Mouse (Mus musculus): ENCODE results near the gene BC025446. TPM values are rescaled to one million over a fixed set of nuclear protein-coding genes. Genes with fewer than 3 reads are reported as not detected.
"Not testable (repeated sequence)": the region's sequence is repeated elsewhere in the genome, so short reads cannot be mapped to it uniquely, and the experiment has no call there.

Gene BC025446
- polyA plus RNA-seq (2016; fragmentation: Nextera tagmentation; extraction: Ambion mirVana), result not detected in 2 replicates

DNA sequence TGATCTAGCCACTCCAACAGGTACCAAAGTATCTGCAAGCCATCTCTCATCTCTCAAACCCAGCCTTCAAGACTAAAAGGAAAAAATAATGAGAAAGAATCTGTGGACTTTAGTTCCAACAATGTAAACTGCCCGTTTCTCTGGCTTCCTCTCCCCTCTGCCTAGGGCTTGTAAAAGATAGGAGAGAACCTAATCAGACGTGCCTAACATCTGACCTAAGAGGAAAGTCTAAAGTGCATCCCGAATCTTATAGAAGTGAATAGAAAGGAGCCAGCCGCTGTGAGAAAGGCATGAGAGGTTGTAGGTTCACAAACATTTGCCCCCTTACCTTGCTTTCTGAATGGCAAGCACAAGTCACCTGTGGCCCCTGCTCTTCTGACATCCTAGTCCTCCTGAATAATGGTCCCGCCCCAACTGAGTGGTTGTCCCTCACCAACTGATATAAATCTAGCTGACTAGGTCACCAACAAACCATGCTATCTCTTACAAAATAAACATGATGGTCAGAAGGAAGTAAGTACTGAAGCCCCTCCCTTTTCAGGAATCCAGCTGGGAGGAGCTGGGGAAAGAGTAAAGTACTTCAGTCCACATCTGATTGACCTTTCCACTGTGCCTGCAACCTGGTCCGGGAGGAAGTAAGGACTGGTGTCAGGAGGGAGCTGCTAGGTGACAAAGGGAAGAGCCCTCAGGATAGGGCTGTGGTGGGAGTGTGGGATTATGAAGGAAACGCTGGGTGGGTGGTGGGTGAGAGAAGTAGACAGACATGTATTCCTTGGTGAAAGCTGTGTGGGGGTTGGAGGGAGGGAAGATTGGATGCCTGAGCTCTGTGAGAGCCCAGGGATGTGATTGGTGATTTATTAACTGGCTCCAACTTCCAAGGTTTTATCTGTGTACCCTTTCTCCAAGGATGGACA lies at the start of gene BC025446:
BC025446 (plus strand) TSS at position 599 of the 914 bp plus-strand sequence.
- WGBS, result 86% methylated on average over 7 of the region's 7 CpGs
- Histone ChIP-seq H3K4me3 (no peak within 1 kb of the TSS), H3K27me3 (ENCODE audit: poor library complexity, severe bottlenecking) (no peaks in the 10 kb centered on the region), H3K9me3 (peaks cover 46% of the 10 kb centered on the region), H3K4me1 (no peaks in the 10 kb centered on the region), H3K36me3 (replicated peaks) (no peaks in the 10 kb centered on the region), H3K27ac (no peak within 1 kb of the TSS)
- DNase-seq (ENCODE audit: extremely low spot score, low spot score), result no peak

DNA sequence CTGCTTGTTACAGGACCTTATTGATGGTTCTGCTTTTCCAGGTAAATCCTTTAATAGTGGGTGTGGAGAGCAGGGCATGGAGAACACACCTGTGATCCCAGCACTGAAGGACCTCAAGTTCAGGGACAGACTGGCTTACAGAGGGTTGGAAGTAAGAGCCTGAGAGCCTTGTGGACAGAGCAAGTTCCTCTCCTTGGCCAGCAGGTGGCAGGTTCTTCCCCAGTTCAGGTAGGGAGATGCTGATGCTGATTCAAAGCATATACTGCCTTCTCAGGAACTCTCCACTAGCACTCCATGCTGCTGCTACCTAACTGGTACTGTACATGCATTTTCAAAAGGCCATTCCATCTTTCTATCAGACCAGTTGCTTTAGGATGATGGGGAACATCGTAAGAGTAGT lies 40.7 kb upstream of the BC025446 start:
- Histone ChIP-seq H3K4me1 (no peaks in the 10 kb centered on the region), H3K9me3 (no peaks in the 10 kb centered on the region), H3K27me3 (ENCODE audit: poor library complexity, severe bottlenecking) (no peaks in the 10 kb centered on the region), H3K4me3 (no peak overlapping the region), H3K36me3 (replicated peaks) (no peaks in the 10 kb centered on the region), H3K27ac (no peak overlapping the region)
- WGBS, result 68% methylated on average over 1 of the region's 1 CpGs
- DNase-seq (ENCODE audit: extremely low spot score, low spot score), result no peak

DNA sequence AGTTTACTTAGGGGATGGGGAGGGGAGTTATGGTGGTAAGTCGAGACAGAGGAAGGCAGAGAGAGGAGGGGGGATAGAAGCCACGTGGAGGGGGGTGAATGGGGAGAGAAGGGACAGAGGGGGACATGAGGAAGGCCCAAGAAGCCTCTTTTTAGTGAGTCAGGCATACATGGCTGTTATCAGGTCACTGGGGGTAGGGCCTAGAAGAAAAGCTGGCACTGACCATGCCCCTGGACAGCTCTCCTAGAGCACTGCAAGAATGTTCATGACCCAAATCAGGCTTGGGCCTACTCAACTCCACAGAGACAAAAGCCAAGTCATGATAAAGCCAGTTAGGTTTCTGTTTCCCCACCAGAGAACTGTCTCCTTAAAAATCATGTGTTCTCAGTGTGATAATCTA lies 29.9 kb upstream of the BC025446 start:
- Histone ChIP-seq H3K4me1 (no peaks in the 10 kb centered on the region), H3K9me3 (no peaks in the 10 kb centered on the region), H3K4me3 (no peak overlapping the region), H3K27ac (no peak overlapping the region), H3K36me3 (replicated peaks) (no peaks in the 10 kb centered on the region), H3K27me3 (ENCODE audit: poor library complexity, severe bottlenecking) (no peaks in the 10 kb centered on the region)
- 39% methylated on average over 2 of the region's 2 CpGs for WGBS
- no peak for DNase-seq (ENCODE audit: extremely low spot score, low spot score)

DNA sequence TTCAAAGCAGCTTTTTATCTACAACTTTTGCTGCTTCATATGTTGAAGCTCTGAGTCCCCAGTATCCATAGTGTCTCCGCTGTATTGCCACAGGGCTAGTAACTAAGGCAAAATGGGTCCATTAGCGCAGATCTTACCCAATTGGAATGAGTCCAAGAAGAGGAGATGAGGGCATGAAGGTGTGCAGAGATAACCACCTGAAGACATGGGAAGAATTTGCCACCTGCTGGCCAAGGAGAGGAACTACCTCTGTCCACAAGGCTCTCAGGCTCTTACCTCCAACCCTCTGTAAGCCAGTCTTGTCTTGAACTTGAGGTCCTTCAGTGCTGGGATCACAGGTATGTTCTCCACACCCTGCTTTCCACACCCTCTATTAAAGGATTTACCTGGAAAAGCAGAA lies 27.1 kb upstream of the BC025446 start:
- H3K36me3 ChIP-seq (replicated peaks), result no peaks in the 10 kb centered on the region
- no peak overlapping the region for H3K4me3 ChIP-seq
- no peak overlapping the region for H3K27ac ChIP-seq
- WGBS, result 75% methylated on average over 2 of the region's 2 CpGs
- H3K9me3 ChIP-seq, result no peaks in the 10 kb centered on the region
- H3K27me3 ChIP-seq (ENCODE audit: poor library complexity, severe bottlenecking), result no peaks in the 10 kb centered on the region
- H3K4me1 ChIP-seq, result no peaks in the 10 kb centered on the region
- DNase-seq (ENCODE audit: extremely low spot score, low spot score), result no peak

DNA sequence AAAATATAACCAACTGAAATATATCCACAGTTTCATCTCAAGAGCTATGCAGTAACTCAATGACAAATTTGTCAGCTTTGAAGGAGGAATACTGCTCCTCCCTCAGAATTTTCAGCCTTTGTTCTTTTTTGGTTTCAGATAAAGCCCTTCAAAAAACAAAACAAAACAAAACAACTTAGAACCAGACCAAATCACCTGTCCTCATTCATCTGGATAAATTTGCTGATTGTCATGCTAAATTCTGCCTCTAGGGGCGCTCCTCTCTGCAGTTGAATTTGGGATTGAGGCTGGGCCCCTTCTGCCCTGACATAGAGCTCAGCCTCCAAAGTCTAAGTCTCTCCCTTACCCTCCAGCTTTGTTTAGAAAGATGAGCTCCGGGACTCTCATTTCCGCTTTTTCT lies 25.6 kb upstream of the BC025446 start:
- not testable (repeated sequence) for H3K36me3 ChIP-seq (replicated peaks); H3K4me1 ChIP-seq; DNase-seq (ENCODE audit: extremely low spot score, low spot score); H3K4me3 ChIP-seq; H3K27me3 ChIP-seq (ENCODE audit: poor library complexity, severe bottlenecking); H3K27ac ChIP-seq; H3K9me3 ChIP-seq
- 3% methylated on average over 1 of the region's 3 CpGs for WGBS

DNA sequence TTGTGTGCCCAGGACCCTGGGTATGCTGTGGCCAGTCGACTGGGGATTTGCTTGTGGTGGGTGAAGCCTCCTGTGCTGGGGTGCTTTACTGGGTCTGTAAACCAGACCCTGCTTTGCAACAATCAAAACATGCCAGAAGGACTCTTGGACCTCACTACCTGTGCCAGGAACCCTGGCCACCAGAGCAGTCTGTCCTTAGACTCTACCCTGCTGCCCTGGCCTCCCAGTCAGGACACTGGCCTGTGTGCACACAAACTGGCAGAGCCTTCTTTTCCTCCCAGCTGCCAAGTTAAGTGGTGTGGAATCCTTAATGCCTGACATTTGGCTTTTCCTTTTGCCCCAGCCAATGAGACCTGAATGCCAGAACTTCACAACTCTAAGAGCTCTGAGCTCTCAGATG lies 655 bp downstream of the BC025446 start:
- Histone ChIP-seq H3K9me3 (peaks cover 46% of the 10 kb centered on the region), H3K27ac (no peak overlapping the region), H3K4me3 (no peak overlapping the region), H3K27me3 (ENCODE audit: poor library complexity, severe bottlenecking) (no peaks in the 10 kb centered on the region), H3K4me1 (no peaks in the 10 kb centered on the region), H3K36me3 (replicated peaks) (no peaks in the 10 kb centered on the region)
- no peak for DNase-seq (ENCODE audit: extremely low spot score, low spot score)
- 83% methylated on average over 1 of the region's 1 CpGs for WGBS

DNA sequence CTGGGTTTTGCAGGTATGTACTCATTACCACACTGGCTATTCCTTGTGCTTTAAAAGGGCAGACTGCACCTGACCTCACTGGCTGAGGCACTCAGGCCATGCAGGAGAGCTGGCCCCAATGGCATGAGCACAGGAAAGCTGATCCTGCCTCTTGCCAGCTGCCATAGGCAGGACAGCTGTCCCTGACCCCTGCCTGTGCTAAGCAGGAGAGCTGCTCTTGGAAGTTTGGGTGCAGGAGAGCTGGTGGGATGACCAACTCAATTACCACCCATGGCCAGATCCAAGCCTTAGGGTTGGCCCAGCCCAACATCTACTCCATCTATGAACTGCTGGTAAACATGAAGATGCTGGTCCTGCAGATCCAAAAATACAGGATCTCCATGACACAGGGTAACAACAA lies 5.8 kb downstream of the BC025446 start:
- no peak overlapping the region for H3K27ac ChIP-seq
- no peaks in the 10 kb centered on the region for H3K27me3 ChIP-seq (ENCODE audit: poor library complexity, severe bottlenecking)
- no peaks in the 10 kb centered on the region for H3K4me1 ChIP-seq
- H3K9me3 ChIP-seq, result peaks cover 42% of the 10 kb centered on the region
- H3K36me3 ChIP-seq (replicated peaks), result no peaks in the 10 kb centered on the region
- no peak for DNase-seq (ENCODE audit: extremely low spot score, low spot score)
- no peak overlapping the region for H3K4me3 ChIP-seq

DNA sequence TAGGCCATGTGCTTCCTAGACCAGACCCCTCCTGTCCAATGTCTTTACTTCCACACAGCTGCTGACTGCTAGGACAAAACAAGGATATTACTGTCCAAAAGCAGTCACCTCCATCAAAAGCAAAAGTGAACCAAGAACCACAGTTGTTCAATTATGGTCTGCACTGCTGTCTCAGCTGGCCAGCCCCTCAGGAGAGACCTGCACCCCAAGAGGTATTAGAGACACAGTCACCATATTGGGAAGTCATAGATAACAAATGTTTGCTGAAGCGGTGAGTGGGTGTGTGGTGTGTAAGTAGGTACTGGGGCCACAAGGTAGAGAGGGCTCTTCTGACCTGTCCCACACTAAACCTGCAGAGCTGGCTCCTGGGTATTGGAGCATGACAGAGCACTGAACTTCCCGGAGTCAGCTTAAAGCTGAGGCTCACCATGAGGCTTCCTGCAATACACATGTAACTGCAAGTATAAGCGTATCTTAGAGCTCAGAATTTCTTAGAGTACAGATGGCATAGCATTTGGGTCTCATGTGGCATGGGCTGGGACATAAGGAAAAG lies 21.6 kb downstream of the BC025446 start:
- Histone ChIP-seq H3K4me3 (no peak overlapping the region), H3K36me3 (replicated peaks) (no peaks in the 10 kb centered on the region), H3K4me1 (no peaks in the 10 kb centered on the region), H3K9me3 (0 out of 2 replicates have a peak, but pooled peaks cover 2% of the 10 kb centered on the region), H3K27ac (no peak overlapping the region), H3K27me3 (ENCODE audit: poor library complexity, severe bottlenecking) (no peaks in the 10 kb centered on the region)
- WGBS, result 84% methylated on average over 3 of the region's 3 CpGs
- no peak for DNase-seq (ENCODE audit: extremely low spot score, low spot score)

DNA sequence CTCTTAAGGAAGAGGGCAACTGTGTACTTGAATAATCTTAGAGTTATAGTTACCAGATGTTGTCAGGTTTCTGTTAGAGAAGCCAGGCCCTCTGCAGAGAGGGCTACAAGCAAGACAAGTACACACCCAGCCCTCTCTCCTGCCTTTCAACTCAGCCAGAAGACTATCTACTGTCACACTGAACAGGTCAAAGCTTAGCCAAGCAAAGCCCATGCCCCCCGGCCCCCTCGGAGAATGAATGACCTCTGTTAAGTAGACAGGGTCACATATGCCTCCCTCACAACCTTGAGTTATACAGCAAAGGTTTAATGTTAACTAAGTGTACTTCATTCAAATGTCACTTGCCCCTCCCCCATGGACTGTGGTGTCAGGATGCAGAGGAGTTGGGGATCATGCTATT lies 24.4 kb downstream of the BC025446 start:
- Histone ChIP-seq H3K36me3 (replicated peaks) (no peaks in the 10 kb centered on the region), H3K27ac (no peak overlapping the region), H3K9me3 (no peaks in the 10 kb centered on the region), H3K4me1 (no peaks in the 10 kb centered on the region), H3K27me3 (ENCODE audit: poor library complexity, severe bottlenecking) (no peaks in the 10 kb centered on the region), H3K4me3 (no peak overlapping the region)
- no peak for DNase-seq (ENCODE audit: extremely low spot score, low spot score)
- WGBS, result 80% methylated on average over 2 of the region's 2 CpGs

DNA sequence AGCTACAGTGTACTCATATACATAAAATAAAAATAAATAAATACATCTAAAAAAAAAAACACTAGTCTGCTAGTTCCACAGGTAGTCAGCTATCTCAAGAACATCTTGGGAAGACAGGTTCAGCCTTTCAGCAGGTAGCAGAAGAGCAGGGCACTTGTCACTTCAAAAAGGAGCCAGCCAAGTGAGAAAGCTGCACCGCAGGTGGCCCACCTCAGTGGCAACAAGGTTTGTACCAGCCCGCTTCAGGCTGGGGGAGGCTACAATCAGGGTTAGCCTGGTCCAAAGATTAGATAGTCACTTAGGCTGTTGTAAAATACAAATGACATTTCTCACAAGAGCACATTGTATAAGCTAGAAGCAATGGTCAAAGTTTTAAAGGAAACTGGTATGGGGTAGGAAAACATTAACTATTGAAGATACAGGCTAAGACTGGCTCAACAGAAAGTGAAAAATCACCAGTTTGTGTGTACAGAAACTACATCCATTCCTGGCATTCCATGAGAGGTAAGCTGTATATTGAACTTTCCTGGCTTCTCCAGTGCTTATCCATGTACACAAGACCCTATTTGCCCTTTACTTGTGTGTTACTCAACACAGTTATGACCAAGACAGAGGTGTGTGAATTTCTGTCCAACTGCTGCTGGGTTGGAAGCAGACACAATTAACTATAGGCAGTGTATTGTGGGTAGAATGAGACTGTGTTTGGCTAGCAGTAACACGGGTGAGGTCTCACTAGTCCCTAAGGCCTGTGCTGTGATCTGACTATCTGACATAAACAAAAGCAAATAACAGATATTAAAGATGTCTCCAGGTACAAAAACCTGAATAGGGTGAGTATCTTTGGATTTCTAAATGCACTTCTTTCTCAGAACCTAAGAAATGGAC lies 26.8 kb downstream of the BC025446 start:
- Histone ChIP-seq H3K36me3 (replicated peaks) (no peaks in the 10 kb centered on the region), H3K9me3 (no peaks in the 10 kb centered on the region), H3K27me3 (ENCODE audit: poor library complexity, severe bottlenecking) (no peaks in the 10 kb centered on the region), H3K4me3 (no peak overlapping the region), H3K27ac (no peak overlapping the region), H3K4me1 (no peaks in the 10 kb centered on the region)
- 82% methylated on average over 3 of the region's 3 CpGs for WGBS
- DNase-seq (ENCODE audit: extremely low spot score, low spot score), result no peak

DNA sequence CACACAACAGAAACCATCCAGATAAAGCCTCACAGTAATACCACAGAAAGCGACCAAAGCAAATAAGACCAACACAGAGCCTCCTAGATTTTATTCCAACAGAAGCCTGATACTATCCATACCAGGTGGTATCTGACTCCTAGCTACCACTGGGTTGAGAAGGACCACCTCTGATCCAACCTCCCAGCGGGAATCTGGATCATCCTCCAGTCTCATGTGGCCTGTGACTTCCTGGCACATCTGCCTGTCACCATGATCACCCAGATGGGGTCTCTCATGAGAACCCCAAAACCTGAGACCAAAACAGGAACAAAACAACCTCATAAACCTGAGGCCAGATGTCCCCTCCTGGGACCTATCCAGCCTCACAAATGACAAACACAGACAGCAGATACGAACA lies 38.5 kb downstream of the BC025446 start:
- Histone ChIP-seq H3K36me3 (replicated peaks) (no peaks in the 10 kb centered on the region), H3K4me3 (no peak overlapping the region), H3K27me3 (ENCODE audit: poor library complexity, severe bottlenecking) (no peaks in the 10 kb centered on the region), H3K27ac (no peak overlapping the region), H3K9me3 (no peaks in the 10 kb centered on the region), H3K4me1 (no peaks in the 10 kb centered on the region)
- WGBS, result 88% methylated on average over 3 of the region's 3 CpGs
- DNase-seq (ENCODE audit: extremely low spot score, low spot score), result no peak

DNA sequence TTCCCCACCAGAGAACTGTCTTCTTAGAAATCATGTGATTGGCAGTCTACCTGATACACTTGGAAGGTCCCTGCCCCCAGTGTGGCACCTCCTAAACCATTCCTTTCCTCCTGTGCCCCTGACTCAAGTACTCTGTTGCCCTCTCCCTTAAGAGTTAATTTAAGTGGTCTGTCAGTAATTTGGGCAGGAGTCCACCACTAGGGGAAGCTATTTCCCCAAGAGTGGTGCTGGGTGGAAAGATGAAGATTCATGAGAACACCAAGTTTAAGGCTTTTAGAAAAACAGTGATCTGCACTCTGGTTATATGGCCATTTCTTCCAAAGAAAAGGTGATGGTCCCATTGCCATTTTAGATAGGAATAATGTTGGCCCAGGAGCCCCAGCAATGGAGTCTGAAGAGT lies 49.7 kb downstream of the BC025446 start:
- no peak overlapping the region for H3K27ac ChIP-seq
- H3K36me3 ChIP-seq (replicated peaks), result no peaks in the 10 kb centered on the region
- no peak for DNase-seq (ENCODE audit: extremely low spot score, low spot score)
- H3K4me1 ChIP-seq, result no peaks in the 10 kb centered on the region
- no peak overlapping the region for H3K4me3 ChIP-seq
- H3K27me3 ChIP-seq (ENCODE audit: poor library complexity, severe bottlenecking), result no peaks in the 10 kb centered on the region
- H3K9me3 ChIP-seq, result no peaks in the 10 kb centered on the region

DNA sequence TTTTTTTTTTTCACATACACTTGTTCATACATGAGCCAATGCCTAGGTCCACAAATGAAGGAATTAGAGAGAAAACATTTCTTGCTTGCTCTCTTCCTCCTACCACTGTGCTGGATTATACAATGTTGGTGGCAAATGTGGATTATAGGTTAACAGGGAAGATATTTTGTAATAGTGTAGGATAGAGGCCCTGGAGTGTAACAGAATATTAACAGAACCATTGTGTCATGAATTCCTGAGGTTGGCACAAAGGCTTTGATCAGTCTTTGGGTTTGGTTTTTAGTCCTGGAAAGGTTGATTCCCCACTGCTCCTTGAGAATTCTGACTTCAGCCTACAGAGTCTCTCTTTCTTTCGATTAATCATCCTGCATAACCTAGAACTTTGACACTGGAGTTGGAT lies 50.5 kb downstream of the BC025446 start:
- Histone ChIP-seq H3K9me3 (no peaks in the 10 kb centered on the region; the same call in 1 of the 2 replicates), H3K4me1 (no peaks in the 10 kb centered on the region), H3K36me3 (replicated peaks) (no peaks in the 10 kb centered on the region), H3K27ac (no peak overlapping the region), H3K27me3 (ENCODE audit: poor library complexity, severe bottlenecking) (no peaks in the 10 kb centered on the region), H3K4me3 (no peak overlapping the region)
- DNase-seq (ENCODE audit: extremely low spot score, low spot score), result no peak
- WGBS, result 76% methylated on average over 1 of the region's 1 CpGs
